13 mouse cellular contexts compared by ENCODE assay signal in the genomic region with DNA sequence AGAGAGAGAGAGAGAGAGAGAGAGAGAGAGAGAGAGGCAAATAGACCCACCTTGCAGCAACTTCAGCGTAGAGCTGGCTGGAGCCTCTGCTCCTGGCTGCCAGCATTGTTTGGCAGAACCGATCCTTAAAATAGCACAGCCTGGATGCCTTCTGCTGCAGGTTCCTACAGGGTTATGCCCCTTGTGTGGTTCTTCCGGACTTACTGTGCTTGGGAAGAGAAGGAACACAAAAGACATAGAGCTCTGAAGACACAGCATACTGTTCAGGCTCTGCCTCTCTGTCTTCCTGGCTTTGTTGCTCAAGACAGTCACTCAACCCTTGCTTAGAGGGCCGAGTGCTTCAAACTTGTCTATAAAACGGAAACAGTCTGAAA.
DNase-seq lines count a peak whose midpoint lies in the region; ATAC-seq lines count a peak whose summit lies in the region.
"Had no signal": no experiment of that assay in that cellular context is flagged by ENCODE, and none has a peak within 500 bp of the region (broad histone marks: within the 10 kb centered on the region; RNA-seq: fewer than 3 reads in every experiment).

No protein-coding gene starts in this region.

- no peaks in the 10 kb centered on the region for H3K36me3 ChIP-seq in lung, embryonic 16.5 days (ENCODE audit: control insufficient read depth, insufficient read depth, low read length)
- H3K36me3 ChIP-seq: embryonic facial prominence, embryonic 13.5 days; stomach, embryonic 15.5 days had no signal

- peak; percentile 59; the same call in 1 of the 2 replicates for ATAC-seq in lung, embryonic 16.5 days (ENCODE audit: low read depth)
- ATAC-seq in monocyte, adult 5-6 weeks (replicated peaks; ENCODE audit: insufficient number of reproducible peaks, low FRiP score, low TSS enrichment, poor library complexity, severe bottlenecking) = no peak
- ATAC-seq: forebrain, embryonic 14.5 days had no signal

- DNase-seq in lung, postnatal 36 days = no peak
- DNase-seq in cerebellum, adult 9-10 months = peak; percentile 85
- DNase-seq in heart, adult 9 months (ENCODE audit: low spot score in 2 of 2) = peak; percentile 37 to 52
- DNase-seq in heart, postnatal 36 days = peak; percentile 15 to 26
- no peak for DNase-seq in urinary bladder, adult 2 months (ENCODE audit: low spot score)
- DNase-seq: kidney, postnatal 10 days; right cerebral cortex, postnatal 4 days had no signal

- peak overlapping the region; percentile 38 for H3K27ac ChIP-seq in lung, embryonic 16.5 days (ENCODE audit: low read length)
- H3K27ac ChIP-seq: embryonic facial prominence, embryonic 13.5 days; stomach, embryonic 15.5 days had no signal

- no peaks in the 10 kb centered on the region for H3K27me3 ChIP-seq in lung, embryonic 16.5 days (ENCODE audit: control insufficient read depth, insufficient read depth, low read depth, low read length)
- H3K27me3 ChIP-seq: embryonic facial prominence, embryonic 13.5 days; stomach, embryonic 15.5 days had no signal

- no peak overlapping the region for H3K4me3 ChIP-seq in lung, embryonic 16.5 days (ENCODE audit: low read length)
- H3K4me3 ChIP-seq: embryonic facial prominence, embryonic 13.5 days; myocyte; stomach, embryonic 15.5 days had no signal

- H3K9ac ChIP-seq in lung, embryonic 16.5 days (ENCODE audit: low read length) = no peak overlapping the region
- H3K9ac ChIP-seq: embryonic facial prominence, embryonic 13.5 days; stomach, embryonic 15.5 days had no signal

- no peak overlapping the region for H3K4me2 ChIP-seq in lung, embryonic 16.5 days (ENCODE audit: low read depth, low read length)
- H3K4me2 ChIP-seq: embryonic facial prominence, embryonic 13.5 days; stomach, embryonic 15.5 days had no signal

- intact Hi-C loops in heart, postnatal 36 days (cut with DNase I) = no loop called here

- no peaks in the 10 kb centered on the region for H3K9me3 ChIP-seq in lung, embryonic 16.5 days (ENCODE audit: control insufficient read depth, low read length)
- H3K9me3 ChIP-seq: embryonic facial prominence, embryonic 13.5 days; stomach, embryonic 15.5 days had no signal

- peaks cover 6% of the 10 kb centered on the region for H3K4me1 ChIP-seq in lung, embryonic 16.5 days (replicated peaks; ENCODE audit: control insufficient read depth, insufficient read depth, low read length)
- H3K4me1 ChIP-seq: embryonic facial prominence, embryonic 13.5 days; stomach, embryonic 15.5 days had no signal

- WGBS in lung, embryonic 16.5 days = 29% methylated on average over 5 of the region's 5 CpGs

Comparison
In these comparisons a context has a peak if more than half of its experiments do, and no peak if none do; other contexts are left out.
1. DNase-seq: peak in cerebellum, adult 9-10 months (single experiment), heart, adult 9 months (2 of 2) and heart, postnatal 36 days (2 of 2); none in lung, postnatal 36 days (single experiment) and urinary bladder, adult 2 months (single experiment).